Mouse (Mus musculus): ENCODE measurements at regions not wholly inside any gene's neighbourhood (a gene's known extent, or its start where the extent isn't known, plus 50 kb on each side); places are given as distances from the start of the nearest gene placed in this dataset.

DNA sequence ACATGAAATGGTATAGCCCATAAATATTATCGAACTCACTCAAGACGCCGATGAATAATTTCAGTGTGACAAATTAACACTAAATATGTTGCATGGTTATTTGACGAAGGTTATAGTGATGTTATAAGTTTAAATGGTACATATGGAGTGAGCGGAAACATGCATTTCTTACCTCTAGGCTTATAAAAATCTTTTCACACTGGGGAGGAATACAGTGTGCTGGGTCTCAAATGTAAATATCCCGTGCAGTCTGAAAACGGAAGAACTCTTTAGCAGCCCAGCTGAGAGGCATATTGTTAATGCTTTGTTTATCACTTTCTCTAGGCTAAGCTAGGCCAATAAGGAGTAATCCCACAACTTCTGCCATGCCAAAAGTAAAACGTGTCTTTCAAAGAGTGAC is 518.6 kb upstream of the Sall1 start:
- TF ChIP-seq CTCF (IDR thresholded peaks at IDR 0.05; ENCODE audit: low read depth, low read length) (no peak), POLR2A (IDR thresholded peaks at IDR 0.05; ENCODE audit: borderline replicate concordance, low read depth, low read length) (no peak)
- Histone ChIP-seq H3K4me3 (ENCODE audit: insufficient read depth, low read length) (no peak overlapping the region), H3K4me1 (ENCODE audit: control insufficient read depth, insufficient read depth, low read length) (no peaks in the 10 kb centered on the region), H3K27ac (ENCODE audit: insufficient read depth, low read depth, low read length) (no peak overlapping the region)

DNA sequence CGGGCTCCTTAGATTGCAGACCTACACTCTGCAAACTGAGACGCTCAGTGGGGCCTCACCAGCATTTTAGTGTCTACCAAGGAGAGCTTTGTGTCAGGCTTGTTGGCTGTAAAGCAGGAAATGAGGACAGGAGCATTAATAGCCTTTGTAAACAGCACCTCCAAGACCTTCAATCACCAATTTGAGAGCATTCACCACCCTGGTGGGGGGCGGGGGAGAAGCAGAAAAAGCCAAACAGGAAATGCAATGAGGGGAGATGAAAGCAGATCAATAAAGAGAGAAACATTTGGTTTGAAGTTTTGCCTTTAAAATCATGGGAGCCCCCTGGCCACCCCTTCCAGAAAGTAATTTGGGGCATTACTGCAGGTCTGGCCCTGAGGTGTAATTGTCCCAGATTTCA is 497.3 kb upstream of the Sall1 start:
- H3K27ac ChIP-seq (ENCODE audit: insufficient read depth, low read depth, low read length): no peak overlapping the region
- no peaks in the 10 kb centered on the region for H3K4me1 ChIP-seq (ENCODE audit: control insufficient read depth, insufficient read depth, low read length)
- no peak overlapping the region for H3K4me3 ChIP-seq (ENCODE audit: insufficient read depth, low read length)
- TF ChIP-seq CTCF (IDR thresholded peaks at IDR 0.05; ENCODE audit: low read depth, low read length) (no peak), POLR2A (IDR thresholded peaks at IDR 0.05; ENCODE audit: borderline replicate concordance, low read depth, low read length) (no peak)

GRCm38 (mm10) chr8:89534605-89535004 is 490.6 kb upstream of the Sall1 start:
- no peak overlapping the region for H3K4me3 ChIP-seq (ENCODE audit: insufficient read depth, low read length)
- no peaks in the 10 kb centered on the region for H3K4me1 ChIP-seq (ENCODE audit: control insufficient read depth, insufficient read depth, low read length)
- H3K27ac ChIP-seq (ENCODE audit: insufficient read depth, low read depth, low read length): no peak overlapping the region
- TF ChIP-seq CTCF (IDR thresholded peaks at IDR 0.05; ENCODE audit: low read depth, low read length) (no peak), POLR2A (IDR thresholded peaks at IDR 0.05; ENCODE audit: borderline replicate concordance, low read depth, low read length) (no peak)

- Histone ChIP-seq H3K4me3 (ENCODE audit: insufficient read depth, low read length) (no peak overlapping the region), H3K27ac (ENCODE audit: insufficient read depth, low read depth, low read length) (no peak overlapping the region), H3K4me1 (ENCODE audit: control insufficient read depth, insufficient read depth, low read length) (no peaks in the 10 kb centered on the region)
- no peak for TF ChIP-seq POLR2A (IDR thresholded peaks at IDR 0.05; ENCODE audit: borderline replicate concordance, low read depth, low read length)
- no peak for TF ChIP-seq CTCF (IDR thresholded peaks at IDR 0.05; ENCODE audit: low read depth, low read length)
These were observed 481.1 kb upstream of the Sall1 start for GRCm38 (mm10) chr8:89525041-89525440.

GRCm38 (mm10) chr8:89523336-89523735 is 479.4 kb upstream of the Sall1 start:
- Histone ChIP-seq H3K4me1 (ENCODE audit: control insufficient read depth, insufficient read depth, low read length) (no peaks in the 10 kb centered on the region), H3K4me3 (ENCODE audit: insufficient read depth, low read length) (no peak overlapping the region), H3K27ac (ENCODE audit: insufficient read depth, low read depth, low read length) (no peak overlapping the region)
- no peak for TF ChIP-seq POLR2A (IDR thresholded peaks at IDR 0.05; ENCODE audit: borderline replicate concordance, low read depth, low read length)
- no peak for TF ChIP-seq CTCF (IDR thresholded peaks at IDR 0.05; ENCODE audit: low read depth, low read length)

DNA sequence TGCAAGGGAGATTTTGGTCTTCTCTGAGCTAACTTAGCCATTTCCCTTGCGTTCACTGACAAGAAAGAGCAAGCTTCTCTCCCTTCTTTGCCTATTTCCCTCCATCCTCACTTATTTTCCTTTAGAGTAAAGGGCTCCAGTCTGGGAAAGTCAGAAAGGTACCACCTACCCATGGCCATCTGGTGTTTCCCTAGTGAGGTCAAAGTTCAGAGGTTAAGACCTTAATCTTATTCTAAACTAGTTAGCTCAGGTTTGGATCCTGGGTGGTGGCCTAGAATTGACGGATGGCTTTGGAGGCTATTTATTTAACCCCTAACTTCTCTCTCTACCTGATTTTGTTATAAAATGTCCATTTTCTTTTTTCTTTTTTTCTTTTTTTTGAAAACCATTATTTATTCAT is 472.6 kb upstream of the Sall1 start:
- TF ChIP-seq POLR2A (IDR thresholded peaks at IDR 0.05; ENCODE audit: borderline replicate concordance, low read depth, low read length) (no peak), CTCF (IDR thresholded peaks at IDR 0.05; ENCODE audit: low read depth, low read length) (no peak)
- H3K27ac ChIP-seq (ENCODE audit: insufficient read depth, low read depth, low read length): no peak overlapping the region
- H3K4me3 ChIP-seq (ENCODE audit: insufficient read depth, low read length): no peak overlapping the region
- no peaks in the 10 kb centered on the region for H3K4me1 ChIP-seq (ENCODE audit: control insufficient read depth, insufficient read depth, low read length)

DNA sequence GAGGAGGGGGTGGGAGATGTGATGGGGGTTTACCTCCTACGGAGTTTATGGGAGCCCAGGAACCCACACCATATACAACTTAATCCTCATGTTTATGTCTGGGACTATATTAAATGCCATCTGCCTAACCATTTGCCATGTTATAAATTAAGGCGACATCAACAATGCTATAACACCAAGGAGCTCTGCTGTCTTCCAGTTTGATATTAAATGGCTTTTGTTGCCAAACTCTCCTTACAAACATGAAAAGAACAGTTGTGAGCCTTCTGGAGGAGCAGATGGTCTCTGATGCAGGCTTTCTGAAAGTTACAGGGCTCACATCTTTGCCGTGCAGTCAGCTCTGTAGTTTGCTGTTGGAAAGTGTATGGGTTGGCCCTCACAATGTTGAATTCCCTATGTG is 470.3 kb upstream of the Sall1 start:
- TF ChIP-seq CTCF (IDR thresholded peaks at IDR 0.05; ENCODE audit: low read depth, low read length) (no peak), POLR2A (IDR thresholded peaks at IDR 0.05; ENCODE audit: borderline replicate concordance, low read depth, low read length) (no peak)
- H3K4me3 ChIP-seq (ENCODE audit: insufficient read depth, low read length): no peak overlapping the region
- H3K27ac ChIP-seq (ENCODE audit: insufficient read depth, low read depth, low read length): no peak overlapping the region
- no peaks in the 10 kb centered on the region for H3K4me1 ChIP-seq (ENCODE audit: control insufficient read depth, insufficient read depth, low read length)

DNA sequence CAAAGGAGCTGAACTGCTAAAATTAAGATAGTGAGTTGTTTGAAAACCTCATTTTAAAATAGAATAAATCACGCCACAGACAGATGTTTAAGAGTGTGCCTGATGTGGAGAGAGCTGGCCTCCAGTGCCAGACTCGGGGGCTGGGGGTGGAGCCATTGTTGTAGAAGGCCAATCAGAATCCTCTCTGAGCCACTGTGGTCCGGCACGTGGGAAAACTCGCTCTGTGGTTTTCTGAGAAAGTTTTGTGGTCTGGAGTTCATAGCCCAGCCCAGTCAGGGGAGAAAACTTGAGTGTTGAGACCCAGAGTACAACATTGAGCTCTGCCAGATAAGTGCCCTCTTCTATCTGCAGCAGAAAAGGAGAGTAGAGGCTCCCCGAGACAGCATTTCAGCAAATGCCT is 463.7 kb upstream of the Sall1 start:
- H3K27ac ChIP-seq (ENCODE audit: insufficient read depth, low read depth, low read length): no peak overlapping the region
- no peaks in the 10 kb centered on the region for H3K4me1 ChIP-seq (ENCODE audit: control insufficient read depth, insufficient read depth, low read length)
- no peak for TF ChIP-seq CTCF (IDR thresholded peaks at IDR 0.05; ENCODE audit: low read depth, low read length)
- no peak for TF ChIP-seq POLR2A (IDR thresholded peaks at IDR 0.05; ENCODE audit: borderline replicate concordance, low read depth, low read length)
- H3K4me3 ChIP-seq (ENCODE audit: insufficient read depth, low read length): no peak overlapping the region

GRCm38 (mm10) chr8:89503545-89504234 is 459.7 kb upstream of the Sall1 start:
- Histone ChIP-seq H3K27ac (ENCODE audit: insufficient read depth, low read depth, low read length) (no peak overlapping the region), H3K4me1 (ENCODE audit: control insufficient read depth, insufficient read depth, low read length) (no peaks in the 10 kb centered on the region), H3K4me3 (ENCODE audit: insufficient read depth, low read length) (no peak overlapping the region)
- TF ChIP-seq CTCF (IDR thresholded peaks at IDR 0.05; ENCODE audit: low read depth, low read length) (no peak), POLR2A (IDR thresholded peaks at IDR 0.05; ENCODE audit: borderline replicate concordance, low read depth, low read length) (no peak)

DNA sequence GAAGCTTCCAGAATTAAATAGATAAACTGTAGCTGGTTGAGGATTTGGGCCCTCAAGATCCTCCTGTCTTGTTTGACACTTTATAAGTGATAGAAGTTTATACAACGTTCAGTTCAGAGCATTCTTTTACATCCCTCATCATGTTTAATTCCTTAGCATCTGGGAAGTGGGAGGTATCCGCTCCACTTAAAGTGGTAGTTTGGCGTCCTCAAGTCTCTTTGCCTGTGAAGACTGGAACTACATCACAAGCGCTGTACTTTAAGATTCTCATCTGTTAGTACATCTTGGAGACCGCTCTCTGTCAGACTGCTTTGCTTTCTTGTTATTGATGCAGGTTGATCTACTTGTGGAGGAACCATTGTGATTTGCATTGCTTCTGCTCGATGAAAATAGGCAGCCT is 459.1 kb upstream of the Sall1 start:
- TF ChIP-seq CTCF (IDR thresholded peaks at IDR 0.05; ENCODE audit: low read depth, low read length): no peak
- no peak for TF ChIP-seq POLR2A (IDR thresholded peaks at IDR 0.05; ENCODE audit: borderline replicate concordance, low read depth, low read length)
- no peaks in the 10 kb centered on the region for H3K4me1 ChIP-seq (ENCODE audit: control insufficient read depth, insufficient read depth, low read length)

DNA sequence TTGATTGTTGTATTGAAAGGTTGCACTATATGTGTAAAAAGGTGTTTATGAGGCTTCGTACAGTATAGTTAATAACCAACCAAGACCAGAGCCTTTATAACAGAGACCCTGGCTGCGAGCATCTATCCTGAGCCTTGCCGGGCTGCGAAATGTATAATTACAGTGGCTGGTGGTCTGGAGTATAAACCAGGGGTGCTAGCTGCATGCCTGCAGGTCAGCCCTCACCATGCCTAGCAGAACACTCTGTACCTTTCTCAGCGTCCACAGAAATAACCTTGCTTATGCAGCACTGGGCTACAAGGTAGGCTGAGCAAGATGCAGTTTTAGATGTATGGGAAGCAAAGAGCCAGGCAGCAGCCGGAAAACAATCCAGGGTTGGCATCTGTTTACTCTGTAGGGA is 457.8 kb upstream of the Sall1 start:
- Histone ChIP-seq H3K4me1 (ENCODE audit: control insufficient read depth, insufficient read depth, low read length) (no peaks in the 10 kb centered on the region), H3K4me3 (ENCODE audit: insufficient read depth, low read length) (no peak overlapping the region), H3K27ac (ENCODE audit: insufficient read depth, low read depth, low read length) (no peak overlapping the region)
- no peak for TF ChIP-seq CTCF (IDR thresholded peaks at IDR 0.05; ENCODE audit: low read depth, low read length)
- TF ChIP-seq POLR2A (IDR thresholded peaks at IDR 0.05; ENCODE audit: borderline replicate concordance, low read depth, low read length): no peak

More for the DNA sequence above, 459.1 kb upstream of the Sall1 start:
- no peak overlapping the region for H3K4me3 ChIP-seq (ENCODE audit: insufficient read depth, low read length)
- H3K27ac ChIP-seq (ENCODE audit: insufficient read depth, low read depth, low read length): no peak overlapping the region
